Mouse (Mus musculus) liver, postnatal 0 days (tissue): Measurements from ENCODE around the gene Kif1b.

Experiments
- CTCF ChIP-seq: sonication (generic); IDR thresholded peaks from 2 replicates; pipeline ENCODE4 v1.5.1; 2016; ENCODE audit warnings: antibody characterized with exemption, low read depth
- EP300 ChIP-seq: IDR thresholded peaks from 2 replicates; pipeline ENCODE4 v1.6.1; 2016; ENCODE audit warnings: antibody characterized with exemption, low read depth, mild to moderate bottlenecking

- TF ChIP-seq CTCF (no peak), EP300 (no peak)
Observed at GRCm38 (mm10) chr4:149263218-149263617, 44.3 kb downstream of the Kif1b start.
